Mouse (Mus musculus) spleen, postnatal 4 days (tissue): ENCODE measurements around the gene Arhgap31.
"Not testable (repeated sequence)": the region's sequence is repeated elsewhere in the genome, so short reads cannot be mapped to it uniquely, and the experiment has no call there.

ENCODE experiments used
- DNase-seq, 2 experiments: peaks; one replicate each; pipeline ENCODE4 v3.0.0; 2022; ENCODE audit warnings: low spot score in 2 of 2

Gene Arhgap31

DNA sequence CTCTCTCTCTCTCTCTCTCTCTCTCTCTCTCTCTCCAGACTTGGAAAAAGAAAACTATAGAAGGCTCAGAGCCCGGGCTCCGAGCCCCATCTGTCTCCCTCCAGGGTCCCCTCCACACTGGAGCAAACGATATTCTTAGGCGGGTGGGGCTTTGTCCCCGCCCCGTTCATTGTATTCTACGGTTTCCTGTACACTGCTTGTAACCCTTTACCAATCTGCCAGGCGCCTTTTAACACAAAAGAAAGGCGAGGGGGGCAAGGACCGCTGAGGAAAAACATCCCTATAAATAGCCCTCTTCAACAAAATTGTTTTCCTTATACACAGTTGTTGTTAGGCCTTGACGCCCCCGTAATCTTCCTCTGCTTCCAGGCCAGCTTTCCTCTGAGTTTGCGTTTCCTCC lies 11.9 kb upstream of the Arhgap31 start:
- DNase-seq: no peak

DNA sequence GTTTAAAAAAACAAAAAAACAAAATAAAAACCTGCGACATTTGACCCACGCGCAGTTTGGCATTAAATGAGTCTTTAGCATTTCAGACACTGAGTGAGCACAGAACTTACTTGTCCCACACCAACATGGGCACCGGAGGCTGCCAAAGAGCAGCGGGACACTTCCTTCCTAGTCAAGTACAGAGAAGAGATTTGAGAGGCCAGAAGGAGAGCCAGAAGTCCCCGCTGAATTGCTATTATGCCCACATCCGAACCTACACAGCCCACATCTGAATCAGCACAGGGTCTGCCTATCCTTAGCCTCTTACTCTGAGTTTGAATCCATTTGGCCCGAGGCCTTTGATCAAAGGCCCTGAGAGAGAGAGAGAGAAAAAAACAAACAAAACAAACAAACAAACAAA lies 11.2 kb upstream of the Arhgap31 start:
- DNase-seq: no peak

DNA sequence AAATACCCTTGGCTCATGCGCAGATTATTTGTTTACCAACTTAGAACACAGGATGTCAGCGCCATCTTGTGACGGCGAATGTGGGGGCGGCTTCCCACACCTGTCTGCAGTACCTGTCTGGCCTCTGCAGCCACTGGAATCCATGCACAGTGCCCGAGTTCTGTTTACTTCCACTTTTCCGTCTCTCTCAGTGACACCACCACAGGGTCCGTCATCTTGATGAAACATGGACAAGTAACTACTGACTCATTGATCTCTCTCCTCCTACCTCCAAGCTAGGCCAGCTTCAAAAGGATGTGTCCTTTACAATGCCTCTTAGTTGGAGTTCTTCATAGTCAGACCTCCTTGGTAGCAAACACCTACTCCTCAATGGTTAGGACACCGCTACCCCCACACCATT lies 8.3 kb upstream of the Arhgap31 start:
- no peak for DNase-seq

DNA sequence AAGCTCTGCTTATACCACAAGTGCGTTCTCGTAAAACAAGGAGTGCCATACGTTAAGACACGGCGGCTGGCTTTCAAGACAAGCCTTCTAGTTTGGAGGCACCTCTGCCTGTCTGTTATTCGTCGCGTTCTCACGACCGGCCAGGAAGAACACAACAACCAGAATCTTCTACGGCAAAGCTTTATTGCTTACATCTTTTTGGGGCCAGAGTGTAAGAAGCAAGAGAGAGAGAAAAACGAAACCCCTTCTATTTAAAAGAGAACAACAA lies 1.1 kb upstream of the Arhgap31 start:
- DNase-seq: not testable (repeated sequence)

- no peak for DNase-seq
These were observed 557 bp upstream of the Arhgap31 start for GRCm38 (mm10) chr16:38713404-38714258.

DNA sequence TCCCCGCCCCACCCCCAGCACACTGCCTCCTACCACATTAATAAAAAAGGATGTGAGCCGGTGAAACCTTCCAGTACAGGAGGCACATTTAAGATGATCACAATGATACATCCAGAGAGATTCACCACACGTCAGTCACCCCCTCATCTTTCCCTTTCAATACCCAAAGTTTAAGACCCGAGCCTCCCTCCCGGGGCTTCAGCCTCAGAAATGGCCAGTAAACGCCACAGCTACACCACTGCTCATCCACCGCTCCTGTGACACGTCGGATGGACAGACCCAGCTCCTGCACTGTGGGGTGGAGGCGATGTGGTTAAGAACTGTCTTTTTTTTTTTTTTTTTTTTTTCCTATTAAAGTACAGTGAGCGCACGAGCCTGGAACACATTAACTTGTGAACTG lies 969 bp downstream of the Arhgap31 start:
- DNase-seq: no peak

DNA sequence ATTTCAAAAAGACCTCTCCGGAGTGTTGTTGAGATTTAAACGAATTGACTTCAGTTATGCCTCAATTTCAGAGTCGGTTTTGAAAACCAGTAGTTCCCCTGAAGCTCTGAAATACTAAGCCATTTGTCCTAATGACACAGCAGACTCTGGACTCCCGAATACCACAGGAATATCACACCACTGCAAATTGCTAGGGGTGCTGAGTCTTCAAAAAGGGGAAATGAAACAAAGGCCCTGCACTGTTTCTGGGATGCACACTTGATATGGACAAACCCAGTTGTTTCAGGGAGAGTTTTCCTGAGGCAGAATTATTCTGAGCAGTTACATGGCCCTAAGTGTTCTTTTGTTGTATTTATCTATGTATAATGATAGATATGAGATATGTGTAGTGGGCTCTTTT lies 1.8 kb downstream of the Arhgap31 start:
- no peak for DNase-seq

GRCm38 (mm10) chr16:38708962-38709520 lies 4.0 kb downstream of the Arhgap31 start:
- DNase-seq: no peak

DNA sequence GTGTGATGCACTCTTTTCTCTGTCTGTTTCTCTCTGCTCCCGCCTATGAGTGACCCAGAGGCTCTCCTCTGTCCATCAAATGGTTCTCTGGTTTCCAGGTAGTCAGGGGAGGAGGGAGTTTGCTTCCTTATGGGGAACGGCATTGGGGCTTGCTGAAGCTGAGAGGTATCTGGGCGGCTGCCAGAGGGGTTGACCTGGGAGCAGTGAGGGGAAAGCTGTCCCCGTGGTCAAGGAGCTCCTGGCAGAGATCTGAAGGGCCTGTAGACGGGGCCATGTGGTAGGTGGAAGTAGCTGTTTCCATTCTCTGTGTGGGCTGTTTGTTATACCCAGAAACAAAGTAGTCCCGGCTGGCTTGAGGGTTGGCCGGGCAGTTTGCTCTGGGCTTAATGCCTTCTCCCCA lies 6.3 kb downstream of the Arhgap31 start:
- DNase-seq: no peak

DNA sequence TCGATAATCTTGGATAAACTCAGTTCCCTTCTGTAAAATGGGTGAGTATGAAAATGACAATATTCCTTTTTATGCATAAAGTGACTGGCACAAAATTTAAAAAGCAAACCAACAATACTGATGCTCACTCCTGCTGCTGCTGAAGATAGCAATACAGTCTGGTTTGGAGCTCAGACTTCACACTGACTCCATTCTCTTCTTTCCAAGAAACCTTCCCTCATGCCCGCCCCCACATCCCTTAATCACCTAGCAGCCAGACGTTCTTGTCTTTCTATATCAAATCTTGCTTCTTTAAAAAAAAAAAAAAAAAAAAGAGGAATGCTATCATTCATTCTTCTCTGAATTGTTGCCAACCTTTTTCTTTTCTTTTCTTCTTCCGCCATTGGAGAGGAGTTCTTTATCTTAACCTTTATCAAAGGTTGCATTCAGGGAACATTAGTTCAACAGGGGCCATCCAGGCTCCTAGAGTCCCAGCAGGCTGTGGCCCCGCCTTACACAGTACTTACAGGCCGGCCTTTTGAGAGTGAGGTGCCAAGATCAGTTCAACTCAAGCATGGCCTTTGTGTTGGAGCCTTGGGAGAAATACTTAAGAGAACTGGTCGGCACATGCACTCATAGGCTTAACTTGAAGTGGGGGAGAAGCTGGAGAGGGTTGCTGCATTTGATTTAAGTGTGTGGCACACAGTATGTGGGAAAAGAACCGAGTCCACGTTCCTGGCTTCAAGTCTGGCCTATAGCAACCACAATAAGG lies 7.4 kb downstream of the Arhgap31 start:
- no peak for DNase-seq

DNA sequence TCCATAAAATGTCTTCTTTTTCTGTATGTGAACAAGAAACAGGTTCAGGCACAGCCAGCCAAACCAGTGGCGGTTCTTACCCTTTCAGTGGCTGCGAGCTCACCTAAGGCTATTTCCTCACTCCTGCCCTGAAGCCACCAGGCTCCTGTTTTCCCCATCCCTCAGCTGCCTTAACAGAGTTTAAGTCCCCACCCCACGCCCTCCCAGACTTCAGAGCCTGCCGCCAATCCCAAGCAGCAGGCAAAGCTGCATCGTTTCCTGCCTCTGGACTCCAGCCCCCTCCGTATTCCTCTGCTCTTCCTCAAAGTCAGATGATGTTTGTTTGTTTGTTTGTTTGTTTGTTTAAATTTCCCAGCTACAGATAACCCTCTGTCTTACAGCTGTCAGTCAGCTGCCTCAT lies 9.6 kb downstream of the Arhgap31 start:
- no peak for DNase-seq

DNA sequence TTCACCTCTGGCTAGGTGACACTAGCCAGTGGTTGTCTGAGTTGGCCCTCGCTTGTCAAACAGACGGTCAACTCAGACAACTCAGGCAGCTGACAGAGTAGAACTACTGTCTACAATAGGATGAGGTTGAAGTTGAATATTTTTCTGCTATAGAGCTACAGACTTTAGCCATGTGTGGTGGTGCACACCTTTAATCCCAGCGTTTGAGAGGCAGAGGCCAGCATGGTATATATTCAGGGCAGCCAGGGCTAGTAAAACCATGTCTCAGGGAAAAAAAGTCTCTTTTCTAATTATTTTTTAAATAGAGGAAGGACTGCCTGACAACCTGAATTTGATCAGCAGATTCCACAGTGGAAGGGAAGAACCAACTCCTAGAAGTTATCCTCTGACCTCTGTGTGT lies 10.8 kb downstream of the Arhgap31 start:
- DNase-seq: no peak

DNA sequence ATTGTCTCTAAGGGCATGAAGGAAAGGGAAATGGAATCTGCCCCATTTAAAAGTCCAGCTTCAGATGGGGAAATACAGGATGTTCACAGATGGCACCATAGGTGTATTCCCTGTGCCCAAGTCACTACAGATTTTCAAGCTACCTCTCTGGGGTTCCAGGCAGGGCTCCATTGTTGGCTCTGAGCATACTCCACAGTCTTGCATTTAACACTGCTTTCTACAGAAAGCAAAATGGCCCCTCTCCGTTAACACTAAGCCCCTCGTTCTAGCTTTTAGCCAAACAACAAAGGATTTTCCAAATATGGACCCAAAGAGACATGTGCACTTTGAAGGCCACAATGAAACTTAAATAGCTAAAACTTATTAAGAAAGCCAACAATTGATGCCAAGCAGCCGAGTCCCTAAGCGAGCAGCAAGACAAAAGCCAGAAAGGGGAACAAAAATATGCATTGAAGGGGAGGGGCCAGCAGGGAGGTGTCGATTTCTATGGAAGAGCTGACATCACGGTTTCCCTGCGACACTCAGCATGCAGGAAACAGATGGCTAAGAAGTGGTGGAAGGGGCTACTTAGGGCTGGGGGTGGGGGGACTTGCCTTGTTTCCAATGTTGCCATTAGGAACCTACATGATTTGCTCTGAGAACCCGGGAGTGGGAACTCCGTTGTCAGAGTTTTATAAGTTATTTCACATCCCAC lies 11.4 kb downstream of the Arhgap31 start:
- no peak for DNase-seq

DNA sequence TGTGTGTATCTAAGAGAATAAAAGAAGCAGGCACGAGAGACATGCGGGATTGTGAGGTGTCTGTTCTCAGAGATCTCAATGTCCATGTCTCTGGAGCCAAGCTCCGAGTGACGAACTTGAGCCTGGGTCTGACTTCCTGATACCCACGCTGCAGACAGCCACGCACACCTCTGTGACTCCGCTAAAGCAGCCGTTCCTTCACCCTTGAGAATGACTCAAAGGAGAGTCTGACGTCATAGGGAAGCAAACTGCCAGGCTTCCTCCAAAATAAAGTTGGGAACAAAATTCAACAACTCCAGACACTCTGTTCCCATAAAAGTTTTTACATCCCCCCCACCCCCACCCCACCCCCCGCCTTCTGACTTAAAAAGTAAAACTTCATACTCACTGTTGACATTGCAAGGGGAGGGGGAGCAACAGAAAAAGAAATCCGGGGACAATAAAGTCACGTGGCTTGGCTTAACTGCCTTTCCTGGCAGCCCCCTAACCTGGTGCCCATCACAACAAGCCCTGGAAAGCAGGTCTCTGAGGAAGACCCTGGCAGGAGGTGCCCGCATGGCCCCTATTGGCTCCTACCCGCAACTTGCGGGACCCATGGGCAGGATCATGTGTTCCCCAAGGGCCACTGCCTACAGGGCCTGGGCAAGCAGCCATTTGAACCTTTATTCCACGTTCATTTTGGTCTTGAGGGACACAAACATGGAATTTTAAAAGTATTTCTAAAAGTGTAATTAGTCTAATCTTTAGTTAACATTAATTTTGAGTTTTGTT lies 12.5 kb downstream of the Arhgap31 start:
- no peak for DNase-seq

DNA sequence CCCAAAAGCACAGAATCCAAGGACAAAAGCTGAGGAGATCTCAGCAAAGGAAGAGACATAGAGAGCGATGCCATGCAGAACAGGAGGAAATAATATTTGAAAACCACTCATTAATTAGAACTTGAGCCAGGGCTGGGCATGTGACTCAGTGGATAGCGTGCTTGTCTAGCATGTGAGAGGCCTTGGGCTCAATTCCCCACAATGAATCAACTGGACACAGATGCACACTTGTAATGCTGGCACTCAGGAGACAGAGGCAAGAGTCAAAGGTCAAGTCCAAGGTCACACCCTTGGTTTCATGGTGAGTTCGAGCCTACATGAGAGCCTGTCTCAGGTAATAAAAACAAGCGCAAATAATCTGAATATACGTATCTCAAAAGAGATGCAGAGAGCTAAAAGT lies 15.5 kb downstream of the Arhgap31 start:
- no peak for DNase-seq

DNA sequence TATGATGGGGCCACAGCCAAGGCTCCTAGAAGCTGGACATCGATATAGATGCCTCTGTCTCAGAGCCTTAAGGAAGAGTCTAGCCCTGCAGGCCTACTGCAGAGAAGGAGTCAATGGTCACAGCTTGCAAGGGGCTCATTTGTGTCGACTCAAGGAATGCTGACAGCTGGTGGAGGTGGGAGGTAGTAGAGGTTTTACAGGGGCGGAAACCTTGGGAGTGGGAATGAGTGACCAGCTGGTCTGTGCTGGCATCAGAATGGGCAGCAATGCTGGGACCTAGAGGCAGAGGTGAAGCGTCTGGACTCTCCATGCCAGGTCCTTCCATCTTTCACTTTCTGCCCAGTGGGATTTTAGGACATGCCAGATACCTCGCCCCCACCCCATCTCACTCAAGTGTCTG lies 17.5 kb downstream of the Arhgap31 start:
- DNase-seq: no peak

DNA sequence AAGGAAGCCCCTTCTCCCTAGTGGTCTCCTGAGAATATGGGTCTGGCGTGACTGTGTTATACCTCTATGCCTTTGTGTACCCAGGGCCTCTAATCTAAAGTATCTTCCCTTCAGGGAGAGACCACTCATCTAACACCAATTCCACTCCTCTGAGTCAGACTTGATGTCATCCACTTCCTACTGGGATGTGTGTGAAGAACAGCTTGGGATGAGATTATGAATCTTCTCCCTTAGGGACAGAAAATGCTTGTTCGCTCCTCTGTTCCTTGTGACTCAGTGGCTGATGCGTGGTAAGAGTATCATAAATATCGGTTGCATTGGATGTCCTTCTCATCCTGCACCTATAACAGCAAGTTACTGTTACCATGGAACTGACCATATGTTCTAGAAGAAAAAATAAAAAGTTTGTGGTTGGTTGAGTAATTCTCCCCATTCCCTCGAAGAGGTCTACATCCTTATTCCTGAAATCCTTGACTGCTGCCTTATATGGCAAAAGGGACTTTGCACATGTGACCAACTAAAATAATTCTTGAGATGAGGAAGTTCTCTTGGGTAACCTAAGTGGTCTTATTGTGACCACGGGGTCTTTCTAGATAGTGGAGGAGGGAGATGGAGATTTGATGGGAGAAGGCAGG lies 18.1 kb downstream of the Arhgap31 start:
- no peak for DNase-seq

DNA sequence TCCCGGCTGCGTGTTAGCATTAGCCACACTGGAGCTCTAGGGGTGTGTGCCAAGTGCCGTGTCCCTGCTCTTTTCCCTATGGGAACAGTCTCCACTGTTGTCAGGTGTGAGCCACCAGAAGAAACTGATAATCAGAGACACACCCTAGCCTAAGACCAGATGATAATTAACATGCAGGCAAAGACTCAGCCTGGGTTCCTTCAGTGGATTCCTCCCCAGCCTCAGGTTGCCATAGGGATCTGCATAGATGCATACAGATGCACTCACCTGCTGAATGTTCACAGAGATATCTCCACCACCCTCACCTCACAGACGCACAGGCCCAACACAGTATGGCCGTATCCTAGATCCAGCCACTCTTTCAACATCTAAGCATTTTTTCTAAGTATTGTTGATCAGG lies 22.6 kb downstream of the Arhgap31 start:
- DNase-seq: no peak

GRCm38 (mm10) chr16:38689786-38690185 lies 23.3 kb downstream of the Arhgap31 start:
- no peak for DNase-seq

DNA sequence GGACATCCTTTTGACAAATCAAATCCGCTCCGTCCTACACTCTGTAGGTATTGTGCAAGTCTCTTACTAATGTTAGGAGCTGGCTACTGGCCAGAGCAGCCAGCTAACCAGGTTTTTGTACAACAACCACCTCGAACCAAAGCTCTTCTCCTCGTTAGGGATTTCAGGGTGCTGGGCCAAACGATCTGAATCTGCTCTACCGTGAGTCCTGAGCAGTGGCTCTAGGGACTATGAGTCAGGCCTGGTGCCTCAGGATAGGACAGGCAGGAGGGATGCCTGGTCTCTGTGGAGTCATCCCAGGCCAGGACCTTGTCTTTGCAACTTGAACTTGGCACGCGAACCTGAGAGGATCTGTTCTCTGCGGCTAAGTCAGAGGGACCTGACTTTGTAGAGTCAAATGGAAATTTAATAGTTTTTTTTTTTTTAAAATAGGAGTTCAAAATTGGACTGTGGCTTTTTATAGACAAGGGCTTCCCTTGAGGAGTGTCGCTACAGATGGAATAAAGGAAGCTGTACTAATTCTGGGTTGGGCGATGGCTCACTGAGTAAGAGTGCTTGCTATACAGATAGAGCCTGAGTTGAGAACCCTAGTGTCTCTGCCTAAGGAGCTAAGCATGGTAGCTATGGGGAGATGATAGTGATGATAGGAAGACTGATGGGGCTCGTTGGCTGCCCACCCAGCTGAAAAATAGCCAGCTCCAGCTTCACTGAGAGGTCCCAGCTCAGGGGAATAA lies 24.4 kb downstream of the Arhgap31 start:
- DNase-seq: no peak

- DNase-seq: no peak
These were observed 25.4 kb downstream of the Arhgap31 start for GRCm38 (mm10) chr16:38687673-38688072.
